Mouse (Mus musculus) limb, embryonic 12.5 days (tissue): ENCODE data around the gene Tmem273. TPM values are rescaled to one million over a fixed set of nuclear protein-coding genes. Genes with fewer than 3 reads are reported as not detected.
A peak's percentile ranks its signal among the peaks of the same experiment; 100 is the strongest.

Source experiments
- ATAC-seq: fragments of 200-750 bp; cut with Nextera tagmentation; 2 replicates; pipeline ENCODE4 v1.8.0; 2017; ENCODE audit warnings: low read depth, moderate TSS enrichment; ENCODE audit not compliant: insufficient number of reproducible peaks, insufficient read depth, low FRiP score, low TSS enrichment
- H3K27ac ChIP-seq: fragments of 300-500 bp; sonication (generic); 2 replicates; pipeline ENCODE4 v1.5.1; 2016; ENCODE audit warnings: mild to moderate bottlenecking, moderate library complexity
- H3K27me3 ChIP-seq: fragments of 300-500 bp; sonication (generic); 2 replicates; pipeline ENCODE4 v1.6.1; 2016; ENCODE audit warnings: mild to moderate bottlenecking, moderate library complexity
- H3K36me3 ChIP-seq: fragments of 300-500 bp; sonication (generic); 2 replicates; pipeline ENCODE4 v1.6.1; 2016; ENCODE audit warnings: mild to moderate bottlenecking, moderate library complexity
- H3K4me1 ChIP-seq: fragments of 300-500 bp; sonication (generic); replicated peaks from 2 replicates; pipeline ENCODE4 v1.6.1; 2016
- H3K4me2 ChIP-seq: fragments of 300-500 bp; sonication (generic); 2 replicates; pipeline ENCODE4 v1.6.1; 2016; ENCODE audit warnings: mild to moderate bottlenecking, moderate library complexity
- H3K4me3 ChIP-seq: fragments of 300-500 bp; sonication (generic); replicated peaks from 2 replicates; pipeline ENCODE4 v1.5.1; 2016; ENCODE audit warnings: mild to moderate bottlenecking
- H3K9ac ChIP-seq: fragments of 300-500 bp; sonication (generic); replicated peaks from 2 replicates; pipeline ENCODE4 v1.6.1; 2016; ENCODE audit warnings: mild to moderate bottlenecking, moderate library complexity
- H3K9me3 ChIP-seq: fragments of 300-500 bp; sonication (generic); 2 replicates; pipeline ENCODE4 v1.6.1; 2016; ENCODE audit warnings: mild to moderate bottlenecking, moderate library complexity
- WGBS: fragments of 180-500 bp; shearing (Covaris S2); methylation state at CpG from one replicate; pipeline ENCODE4 v1.1.7; 2016; 5-methylcytosine and 5-hydroxymethylcytosine counted together
- polyA plus RNA-seq: library from polyadenylated mRNA; unstranded; fragments of >200 nt; fragmentation: Nextera tagmentation; extraction: Ambion mirVana; gene quantifications from 2 replicates; pipeline ENCODE4 v1.2.1, GENCODE M21; 2016

Gene Tmem273
- polyA plus RNA-seq, 1 experiment from 2014 or later = 0.31 TPM

DNA sequence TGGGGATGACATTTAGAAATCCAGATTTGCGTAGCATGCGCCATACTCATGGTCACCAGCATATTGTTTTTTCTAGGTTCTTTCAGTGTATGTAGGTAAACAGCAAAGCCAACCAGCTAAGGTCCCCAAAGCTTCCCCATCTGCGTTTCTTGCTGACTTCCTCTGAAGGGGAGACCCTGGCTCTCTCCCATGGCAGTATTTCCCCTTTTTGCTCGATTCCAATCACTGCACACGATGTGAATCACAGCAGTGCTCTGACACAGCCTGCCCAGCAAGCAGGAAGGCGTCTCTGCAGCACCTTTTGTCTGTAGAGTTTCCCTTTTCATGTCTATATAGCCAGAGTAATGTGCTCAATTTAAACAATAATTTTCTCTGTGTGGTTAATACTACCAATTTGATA is 26.7 kb downstream of the Tmem273 start:
- no peak overlapping the region for H3K9ac ChIP-seq
- H3K4me1 ChIP-seq = no peaks in the 10 kb centered on the region
- no peaks in the 10 kb centered on the region for H3K9me3 ChIP-seq
- no peak overlapping the region for H3K4me2 ChIP-seq
- WGBS = 75% methylated on average over 6 of the region's 6 CpGs
- H3K27me3 ChIP-seq = peaks cover 3% of the 10 kb centered on the region; the same call in 1 of the 2 replicates
- no peaks in the 10 kb centered on the region for H3K36me3 ChIP-seq
- ATAC-seq = no peak
- no peak overlapping the region for H3K4me3 ChIP-seq
- H3K27ac ChIP-seq = no peak overlapping the region

DNA sequence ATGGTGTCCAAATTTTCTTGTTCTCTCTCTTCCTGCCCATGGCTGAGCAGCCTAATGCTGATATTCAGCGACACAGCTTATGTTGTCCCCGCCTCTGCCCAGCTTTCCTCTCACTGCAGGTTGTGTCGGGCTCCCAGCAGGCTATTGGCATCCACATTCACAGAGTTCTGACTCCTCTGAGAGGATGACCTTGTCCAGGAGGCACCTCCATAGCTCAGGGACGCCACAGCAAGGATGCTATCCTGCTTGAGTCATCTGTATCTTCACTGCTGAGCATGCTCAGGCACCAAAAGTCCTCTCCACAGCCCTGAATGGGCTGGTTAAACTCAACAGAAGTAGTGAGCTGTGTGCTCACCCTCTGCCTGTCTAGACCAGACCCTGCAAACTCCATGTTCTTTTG is 29.2 kb downstream of the Tmem273 start:
- Histone ChIP-seq H3K36me3 (no peaks in the 10 kb centered on the region), H3K4me1 (peaks cover 18% of the 10 kb centered on the region), H3K9ac (no peak overlapping the region), H3K4me3 (no peak overlapping the region), H3K4me2 (no peak overlapping the region), H3K27me3 (no peaks in the 10 kb centered on the region; the same call in 1 of the 2 replicates), H3K27ac (no peak overlapping the region), H3K9me3 (no peaks in the 10 kb centered on the region)
- 73% methylated on average over 4 of the region's 4 CpGs for WGBS
- ATAC-seq = no peak

DNA sequence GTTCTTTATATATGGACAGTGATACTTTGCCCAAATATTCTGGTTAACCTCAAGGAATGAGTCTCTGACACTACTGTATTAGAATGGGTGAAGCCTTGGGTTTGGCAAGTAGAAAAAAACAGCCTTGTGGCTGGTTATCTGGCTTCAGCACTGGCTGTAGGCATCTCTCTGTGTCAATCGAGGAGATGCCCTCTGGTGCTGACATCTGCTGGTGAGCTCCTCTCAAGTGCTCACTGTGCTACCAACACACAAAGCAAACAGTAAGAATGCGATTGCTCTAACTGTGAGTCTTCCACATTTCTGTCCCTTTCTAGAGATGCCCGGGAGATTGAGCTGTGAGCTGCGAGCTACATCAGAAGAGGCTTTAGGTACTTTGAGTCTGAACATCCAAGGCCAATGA is 30.8 kb downstream of the Tmem273 start:
- Histone ChIP-seq H3K27me3 (no peaks in the 10 kb centered on the region; the same call in 1 of the 2 replicates), H3K9ac (no peak overlapping the region), H3K27ac (no peak overlapping the region), H3K9me3 (no peaks in the 10 kb centered on the region), H3K4me3 (no peak overlapping the region), H3K4me2 (no peak overlapping the region), H3K4me1 (peaks cover 18% of the 10 kb centered on the region), H3K36me3 (no peaks in the 10 kb centered on the region)
- ATAC-seq = no peak
- 79% methylated on average over 4 of the region's 4 CpGs for WGBS

DNA sequence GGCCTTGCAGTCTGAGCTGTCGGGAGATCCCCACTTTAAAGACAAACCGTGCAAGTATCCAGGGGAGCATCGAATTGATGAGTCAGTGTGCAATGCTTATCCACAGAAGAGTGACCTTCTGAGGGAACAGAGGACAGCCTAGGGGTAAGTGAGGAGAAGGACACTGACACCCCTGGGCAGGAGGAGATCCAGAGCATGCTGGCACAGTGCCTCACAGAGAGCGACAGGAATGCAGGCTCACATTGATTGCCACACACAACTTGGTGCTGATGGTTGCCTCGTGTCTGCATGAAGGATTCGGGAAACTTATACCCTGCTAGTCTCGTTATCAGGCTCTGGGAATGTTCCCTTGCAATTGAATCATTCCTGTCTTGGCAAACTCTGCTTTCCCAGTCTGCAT is 31.5 kb downstream of the Tmem273 start:
- Histone ChIP-seq H3K9me3 (no peaks in the 10 kb centered on the region), H3K9ac (no peak overlapping the region), H3K27me3 (no peaks in the 10 kb centered on the region; the same call in 1 of the 2 replicates), H3K36me3 (no peaks in the 10 kb centered on the region), H3K4me1 (peaks cover 18% of the 10 kb centered on the region), H3K27ac (no peak overlapping the region), H3K4me2 (no peak overlapping the region), H3K4me3 (no peak overlapping the region)
- ATAC-seq = no peak
- 60% methylated on average over 7 of the region's 7 CpGs for WGBS

DNA sequence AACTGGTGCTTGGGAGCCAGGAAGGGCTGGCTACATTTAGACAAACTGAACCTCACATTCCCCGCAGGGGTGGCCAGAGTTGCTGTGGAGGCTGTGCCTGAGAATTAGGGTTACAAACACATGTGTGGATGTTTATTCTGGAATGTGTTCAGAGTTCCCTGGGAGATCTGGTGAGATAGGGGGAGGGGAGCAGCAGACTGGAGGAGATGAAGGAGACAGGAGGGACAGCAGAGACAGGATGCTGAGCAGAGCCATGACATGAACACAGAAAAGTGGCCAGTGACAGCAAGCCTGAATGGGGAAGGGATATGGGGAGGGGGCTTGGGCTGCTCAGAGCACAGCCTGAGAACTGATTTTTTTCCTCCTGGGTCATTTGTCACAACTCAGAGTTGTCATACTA is 33.5 kb downstream of the Tmem273 start:
- no peak overlapping the region for H3K4me3 ChIP-seq
- 32% methylated on average over 1 of the region's 1 CpGs for WGBS
- ATAC-seq = no peak
- peak overlapping the region; percentile 35; the same call in 1 of the 2 replicates for H3K27ac ChIP-seq
- no peak overlapping the region for H3K9ac ChIP-seq
- H3K27me3 ChIP-seq = no peaks in the 10 kb centered on the region; the same call in 1 of the 2 replicates
- no peaks in the 10 kb centered on the region for H3K9me3 ChIP-seq
- H3K36me3 ChIP-seq = no peaks in the 10 kb centered on the region
- H3K4me2 ChIP-seq = no peak overlapping the region
- H3K4me1 ChIP-seq = peaks cover 22% of the 10 kb centered on the region

DNA sequence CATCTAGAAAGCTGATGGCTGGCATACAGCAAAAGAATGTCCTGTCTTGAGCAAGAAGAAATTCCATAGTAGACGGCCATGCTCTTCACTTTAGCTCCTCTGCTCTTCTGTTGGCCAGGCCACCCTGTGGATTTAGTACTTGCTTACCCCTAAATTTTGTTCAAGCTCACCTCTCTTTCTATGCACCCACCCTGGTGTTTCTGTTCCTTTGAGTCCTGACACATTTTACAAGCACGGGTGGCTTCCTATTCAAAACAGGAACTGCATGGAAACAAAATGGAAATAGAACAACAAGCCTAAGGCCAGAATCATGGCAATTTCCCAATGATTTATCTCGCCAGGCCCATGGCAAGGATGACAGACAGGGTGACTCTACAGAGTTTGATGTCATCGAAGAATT is 37.0 kb downstream of the Tmem273 start:
- WGBS = 83% methylated on average over 4 of the region's 4 CpGs
- H3K36me3 ChIP-seq = no peaks in the 10 kb centered on the region
- ATAC-seq = no peak

DNA sequence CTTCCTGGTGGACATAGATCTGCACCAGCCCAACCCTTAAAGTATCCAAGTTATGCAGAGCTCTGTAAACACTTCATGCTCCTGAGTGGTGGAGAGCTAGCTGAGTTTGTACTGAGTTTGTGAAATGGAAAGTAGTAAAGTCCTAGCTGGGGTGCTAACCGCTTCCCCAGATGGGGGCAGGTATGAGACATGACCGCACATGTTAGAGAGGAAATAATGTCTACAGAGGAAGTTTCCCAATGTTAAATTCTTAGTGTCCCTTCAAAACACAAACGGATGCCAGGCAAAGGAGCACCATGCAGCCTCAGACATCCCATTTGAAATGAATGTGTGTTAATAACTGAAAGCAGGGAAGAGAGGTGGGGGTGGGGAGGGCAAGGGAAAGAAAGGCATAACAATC is 38.1 kb downstream of the Tmem273 start:
- no peak overlapping the region for H3K9ac ChIP-seq
- no peaks in the 10 kb centered on the region for H3K27me3 ChIP-seq
- no peaks in the 10 kb centered on the region for H3K36me3 ChIP-seq
- H3K4me2 ChIP-seq = no peak overlapping the region
- H3K9me3 ChIP-seq = no peaks in the 10 kb centered on the region
- no peak overlapping the region for H3K4me3 ChIP-seq
- no peak for ATAC-seq
- peaks cover 37% of the 10 kb centered on the region for H3K4me1 ChIP-seq
- WGBS = 80% methylated on average over 3 of the region's 3 CpGs
- H3K27ac ChIP-seq = no peak overlapping the region

More for the DNA sequence above, 37.0 kb downstream of the Tmem273 start:
- Histone ChIP-seq H3K9ac (no peak overlapping the region), H3K4me2 (no peak overlapping the region), H3K27ac (no peak overlapping the region), H3K4me1 (peaks cover 37% of the 10 kb centered on the region), H3K9me3 (no peaks in the 10 kb centered on the region), H3K4me3 (no peak overlapping the region), H3K27me3 (no peaks in the 10 kb centered on the region; the same call in 1 of the 2 replicates)

DNA sequence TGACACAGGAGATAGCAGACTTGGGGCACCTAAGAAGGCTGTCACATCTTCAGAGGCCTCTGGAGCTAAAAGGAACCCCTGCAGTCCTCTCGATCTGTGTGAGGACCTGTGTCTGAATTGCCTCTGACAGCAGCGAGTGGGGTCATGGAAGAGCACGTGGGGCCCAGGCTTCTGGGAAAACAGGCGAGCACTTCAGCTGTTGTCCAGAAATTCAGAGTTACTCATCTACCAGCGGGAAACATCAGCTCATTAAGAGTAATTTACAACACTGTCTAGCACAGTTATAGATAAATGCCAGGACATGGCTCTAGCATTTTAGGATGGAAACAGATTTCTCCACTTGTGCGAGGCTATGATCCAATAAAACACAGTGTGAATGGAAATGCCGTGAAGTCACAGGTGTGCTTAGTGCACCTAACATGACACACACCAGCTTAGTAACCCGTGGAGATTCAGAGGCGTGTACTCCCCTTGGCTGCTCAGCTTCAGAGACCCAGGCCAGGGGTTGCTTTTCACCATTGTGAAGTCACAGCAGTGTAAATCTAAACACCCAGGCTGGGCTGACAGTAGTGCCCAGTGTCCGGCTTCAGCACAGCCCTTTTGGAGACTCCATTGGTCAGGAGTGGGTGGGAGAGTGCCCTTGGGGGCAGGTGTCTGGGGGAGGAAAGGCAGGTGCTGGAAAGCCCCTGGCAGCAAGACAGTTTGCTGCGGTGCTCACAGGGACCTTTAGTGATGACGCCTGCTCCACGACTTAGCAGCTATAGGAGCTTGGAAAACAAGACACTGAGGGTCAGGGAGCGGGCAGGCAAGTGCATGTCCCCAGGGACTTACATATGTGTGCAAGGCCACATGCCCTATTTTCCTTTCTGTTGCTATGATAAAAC is 38.7 kb downstream of the Tmem273 start:
- ATAC-seq = no peak
- no peak overlapping the region for H3K27ac ChIP-seq
- no peak overlapping the region for H3K4me3 ChIP-seq
- WGBS = 43% methylated on average over 14 of the region's 14 CpGs
- no peaks in the 10 kb centered on the region for H3K36me3 ChIP-seq
- H3K9ac ChIP-seq = no peak overlapping the region
- peaks cover 31% of the 10 kb centered on the region for H3K4me1 ChIP-seq
- no peaks in the 10 kb centered on the region for H3K9me3 ChIP-seq
- H3K27me3 ChIP-seq = no peaks in the 10 kb centered on the region
- no peak overlapping the region for H3K4me2 ChIP-seq

DNA sequence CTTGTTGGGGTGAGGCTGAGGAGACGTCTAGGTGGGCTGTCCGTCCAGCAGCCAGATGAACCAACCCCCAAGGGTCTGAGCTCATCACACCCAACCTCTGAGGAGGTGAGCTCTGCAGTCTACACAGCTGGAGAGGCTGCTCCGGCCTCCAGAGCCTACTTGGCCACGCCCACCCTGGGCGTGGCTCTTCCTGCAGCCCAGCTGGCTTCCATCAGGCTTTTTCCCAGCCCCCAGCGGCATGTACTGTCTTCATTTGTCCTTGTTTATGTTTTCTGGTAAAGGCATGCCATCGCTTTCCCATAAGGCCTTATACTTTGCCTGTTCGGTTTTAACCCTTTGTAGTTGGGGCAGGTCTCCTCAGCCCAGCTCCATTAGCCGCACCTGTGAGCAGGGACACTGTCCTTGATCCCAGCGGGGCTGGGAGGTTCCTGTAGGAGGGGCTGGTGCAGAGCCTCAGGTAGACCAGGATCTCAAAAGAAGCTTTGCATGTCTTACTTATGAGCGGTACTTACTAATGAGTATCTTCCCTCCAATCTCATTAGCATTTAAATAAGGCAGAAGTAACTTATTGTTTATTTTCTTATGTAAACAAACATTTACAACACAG is 39.8 kb downstream of the Tmem273 start:
- no peak overlapping the region for H3K9ac ChIP-seq
- H3K4me2 ChIP-seq = peak overlapping the region; percentile 43
- H3K4me3 ChIP-seq = no peak overlapping the region
- peak; percentile 83 for ATAC-seq
- no peak overlapping the region for H3K27ac ChIP-seq
- H3K27me3 ChIP-seq = no peaks in the 10 kb centered on the region
- WGBS = 2% methylated on average over 11 of the region's 11 CpGs
- peaks cover 28% of the 10 kb centered on the region for H3K4me1 ChIP-seq
- no peaks in the 10 kb centered on the region for H3K36me3 ChIP-seq
- no peaks in the 10 kb centered on the region for H3K9me3 ChIP-seq

DNA sequence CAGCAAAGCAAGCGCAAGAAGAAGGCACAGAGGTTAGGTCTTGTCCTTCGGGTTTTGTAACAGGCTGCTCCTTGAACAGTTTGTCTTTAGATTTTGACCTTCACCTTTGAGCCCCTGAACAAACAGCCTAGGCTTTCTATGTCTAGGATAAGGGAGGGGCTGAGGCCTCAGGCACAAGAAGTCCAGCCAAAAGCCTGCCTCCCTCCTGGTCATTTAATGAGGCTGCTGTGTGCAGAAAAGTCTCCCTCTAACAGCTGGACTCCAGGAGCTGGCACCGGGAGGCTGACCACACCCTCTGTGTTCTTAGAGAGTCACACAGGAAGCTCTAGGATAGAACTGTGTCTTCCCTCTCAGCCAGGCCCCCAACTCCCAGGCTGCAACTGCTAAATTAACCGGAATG is 41.4 kb downstream of the Tmem273 start:
- H3K4me2 ChIP-seq = no peak overlapping the region
- no peak overlapping the region for H3K4me3 ChIP-seq
- 0 out of 2 replicates have a peak, but pooled peaks cover 3% of the 10 kb centered on the region for H3K9me3 ChIP-seq
- H3K27ac ChIP-seq = no peak overlapping the region
- H3K4me1 ChIP-seq = peaks cover 28% of the 10 kb centered on the region
- no peaks in the 10 kb centered on the region for H3K27me3 ChIP-seq
- no peak for ATAC-seq
- 58% methylated on average over 4 of the region's 4 CpGs for WGBS
- no peaks in the 10 kb centered on the region for H3K36me3 ChIP-seq
- no peak overlapping the region for H3K9ac ChIP-seq

DNA sequence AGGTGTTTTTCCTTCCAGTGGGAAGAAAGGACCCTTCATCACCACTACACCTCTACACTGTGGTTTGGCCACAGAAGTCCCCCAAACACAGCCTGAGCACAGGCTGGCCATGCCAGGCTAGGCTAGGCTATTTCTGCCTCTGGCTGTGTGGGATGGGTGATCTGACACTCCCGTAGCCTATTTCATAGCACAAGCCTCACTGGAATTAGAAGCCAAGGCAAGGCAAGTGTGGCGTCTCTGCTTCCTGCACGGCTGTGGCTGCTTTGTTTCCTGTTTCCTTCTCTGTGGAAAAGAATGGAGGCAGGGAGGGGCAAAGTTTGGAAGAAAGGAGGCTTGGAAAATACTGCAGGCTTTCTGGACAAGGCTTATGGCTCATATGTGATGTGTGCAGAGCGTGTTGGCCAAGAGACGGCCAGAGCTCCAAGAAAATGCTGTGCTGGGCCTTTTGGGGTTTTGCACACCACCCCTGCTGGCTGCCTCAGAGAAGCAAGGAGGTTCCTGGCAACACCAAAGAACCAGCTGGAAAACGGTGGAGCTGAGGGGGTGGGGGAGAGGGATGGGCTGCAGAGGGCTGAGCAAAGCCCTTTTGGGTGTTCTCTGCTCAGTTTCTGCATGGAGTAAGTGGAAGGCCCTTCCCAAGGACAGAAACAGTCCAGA is 42.4 kb downstream of the Tmem273 start:
- 0 out of 2 replicates have a peak, but pooled peaks cover 3% of the 10 kb centered on the region for H3K9me3 ChIP-seq
- ATAC-seq = no peak
- H3K4me3 ChIP-seq = no peak overlapping the region
- 49% methylated on average over 6 of the region's 6 CpGs for WGBS
- 0 out of 2 replicates have a peak overlapping the region, but pooled peaks have one; percentile 7 for H3K27ac ChIP-seq
- no peaks in the 10 kb centered on the region for H3K36me3 ChIP-seq
- H3K4me2 ChIP-seq = no peak overlapping the region
- no peaks in the 10 kb centered on the region for H3K27me3 ChIP-seq
- H3K9ac ChIP-seq = no peak overlapping the region
- peaks cover 28% of the 10 kb centered on the region for H3K4me1 ChIP-seq
